Mouse (Mus musculus): ENCODE measurements at regions not wholly inside any gene's neighbourhood (a gene's known extent, or its start where the extent isn't known, plus 50 kb on each side); places are given as distances from the start of the nearest gene placed in this dataset.

- TF ChIP-seq CTCF (IDR thresholded peaks at IDR 0.05; ENCODE audit: low read depth, low read length) (no peak), POLR2AphosphoS5 (IDR thresholded peaks at IDR 0.05; ENCODE audit: insufficient replicate concordance, low read depth, low read length) (no peak), GATA1 (IDR thresholded peaks at IDR 0.05; ENCODE audit: borderline replicate concordance, low read length) (no peak), TAL1 (conservative IDR thresholded peaks at IDR 0.05; ENCODE audit: low read depth, low read length) (no peak)
Observed at GRCm38 (mm10) chr2:63476411-63476810, 292.3 kb upstream of the Kcnh7 start.

All from G1E (cell line).